Mouse (Mus musculus): Measurements from ENCODE around the gene Tob2.

DNA sequence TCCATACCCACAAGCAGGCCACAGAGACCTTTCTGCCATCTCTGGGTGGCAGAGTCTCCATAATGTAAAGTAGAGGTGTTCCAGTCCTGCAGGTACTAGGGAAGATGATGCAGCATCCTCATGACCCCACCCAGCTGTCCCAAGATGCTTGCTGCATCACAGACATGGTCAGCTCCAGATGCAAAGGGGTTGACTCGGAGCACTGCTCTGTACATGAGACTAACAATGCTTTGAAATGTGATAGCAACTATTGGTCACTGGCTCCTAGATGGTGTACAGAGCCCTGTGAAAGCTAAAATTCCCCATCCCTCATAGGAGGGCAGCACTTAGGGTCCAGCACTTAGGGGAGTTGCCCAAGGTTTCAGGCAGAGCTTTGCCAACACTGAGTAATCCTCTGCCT lies 54.4 kb downstream of the Tob2 start:
- no peak for TF ChIP-seq CTCF (IDR thresholded peaks at IDR 0.05; ENCODE audit: low read depth)
- TF ChIP-seq EP300 (IDR thresholded peaks at IDR 0.05; ENCODE audit: low read depth) = no peak

Measured in liver, embryonic 14.5 days (tissue).